Comparison of ENCODE assay signal across 8 mouse cellular contexts in the genomic region with DNA sequence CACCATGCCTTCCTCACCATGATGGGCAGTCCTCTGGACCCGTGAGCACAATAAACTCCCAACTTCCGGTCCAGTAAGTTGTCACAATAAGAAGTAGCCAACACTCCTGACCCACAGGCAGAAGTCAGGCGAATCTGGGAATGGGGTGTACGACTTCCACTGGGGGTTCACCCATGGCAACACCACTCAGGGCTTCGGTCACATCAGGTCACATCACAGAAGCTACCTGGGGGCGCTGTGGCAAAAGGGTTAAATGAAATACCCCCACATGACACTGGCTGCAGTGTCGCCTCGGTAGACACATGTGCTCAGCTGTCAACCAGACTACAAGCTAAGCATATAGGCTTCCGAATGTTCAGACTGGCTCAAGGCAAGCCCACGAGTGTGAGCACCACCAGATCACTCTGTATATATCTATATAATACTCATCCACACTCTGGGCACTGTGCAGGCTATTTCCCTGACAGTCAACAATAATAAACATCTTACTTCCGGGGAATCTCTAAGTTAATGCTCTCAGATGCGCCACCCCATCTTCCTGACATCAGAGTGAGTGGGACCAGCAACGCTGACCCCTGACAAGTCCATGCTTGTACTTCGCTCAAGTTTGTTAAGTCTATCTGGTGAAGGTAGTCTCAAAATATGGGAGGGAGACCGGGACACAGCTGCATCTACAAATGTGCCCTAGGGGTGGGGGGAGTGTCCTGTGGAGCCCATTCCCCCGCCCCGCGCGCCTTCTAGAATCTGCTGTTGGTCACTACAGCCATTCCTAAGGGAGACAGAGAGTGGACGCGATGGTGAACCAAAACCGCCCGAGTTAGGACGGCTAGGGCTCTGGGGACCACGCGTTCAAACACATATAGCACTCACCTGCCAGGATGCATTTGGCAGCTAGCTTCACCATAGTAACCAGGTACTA. TPM values are rescaled to one million over a fixed set of nuclear protein-coding genes. Genes with fewer than 3 reads are reported as not detected.
DNase-seq lines count a peak whose midpoint lies in the region; ATAC-seq and TF ChIP-seq lines count a peak whose summit lies in the region.

No protein-coding gene starts in this region.

- H3K36me3 ChIP-seq in testis, adult 2 months (ENCODE audit: control insufficient read depth, insufficient read depth, low read length), result no peaks in the 10 kb centered on the region
- no peaks in the 10 kb centered on the region for H3K36me3 ChIP-seq in embryonic facial prominence, embryonic 13.5 days
- no peaks in the 10 kb centered on the region for H3K36me3 ChIP-seq in hindbrain, embryonic 16.5 days (ENCODE audit: control insufficient read depth, insufficient read depth, low read length)
- H3K36me3 ChIP-seq in macrophage (ENCODE audit: inconsistent target), result no peaks in the 10 kb centered on the region

- H3K9ac ChIP-seq in embryonic facial prominence, embryonic 13.5 days, result peak overlapping the region; percentile 83
- peak overlapping the region; percentile 78 for H3K9ac ChIP-seq in hindbrain, embryonic 16.5 days (ENCODE audit: low read depth, low read length)

- H3K4me3 ChIP-seq in testis, adult 2 months (ENCODE audit: control insufficient read depth, low read depth, low read length), result peak overlapping the region; percentile 91
- peak overlapping the region; percentile 75 for H3K4me3 ChIP-seq in embryonic facial prominence, embryonic 13.5 days
- H3K4me3 ChIP-seq in hindbrain, embryonic 16.5 days (ENCODE audit: low read length), result peak overlapping the region; percentile 71
- H3K4me3 ChIP-seq in macrophage (ENCODE audit: inconsistent target), result peak overlapping the region; percentile 82

- H3K27ac ChIP-seq in testis, adult 2 months (ENCODE audit: control insufficient read depth, insufficient read depth, low read depth, low read length), result peak overlapping the region; percentile 54
- H3K27ac ChIP-seq in embryonic facial prominence, embryonic 13.5 days, result peak overlapping the region; percentile 51; the same call in 1 of the 2 replicates
- H3K27ac ChIP-seq in hindbrain, embryonic 16.5 days (ENCODE audit: low read depth, low read length), result peak overlapping the region; percentile 46
- no peak overlapping the region for H3K27ac ChIP-seq in macrophage

- H3K79me2 ChIP-seq in macrophage (ENCODE audit: inconsistent target), result no peaks in the 10 kb centered on the region

- no peak for TF ChIP-seq CTCF in testis, adult 2 months (IDR thresholded peaks at IDR 0.05; ENCODE audit: control insufficient read depth, insufficient read depth, insufficient replicate concordance, low read depth, low read length)

- no peaks in the 10 kb centered on the region for H3K27me3 ChIP-seq in testis, adult 2 months (ENCODE audit: control insufficient read depth, insufficient read depth, low read length)
- H3K27me3 ChIP-seq in embryonic facial prominence, embryonic 13.5 days, result no peaks in the 10 kb centered on the region
- H3K27me3 ChIP-seq in hindbrain, embryonic 16.5 days (replicated peaks; ENCODE audit: control insufficient read depth, insufficient read depth, low read length), result no peaks in the 10 kb centered on the region

- no peaks in the 10 kb centered on the region for H3K9me3 ChIP-seq in embryonic facial prominence, embryonic 13.5 days
- no peaks in the 10 kb centered on the region for H3K9me3 ChIP-seq in hindbrain, embryonic 16.5 days (ENCODE audit: control insufficient read depth, low read length)

- ATAC-seq in embryonic facial prominence, embryonic 13.5 days (ENCODE audit: insufficient number of reproducible peaks, insufficient read depth, low FRiP score, low TSS enrichment, low read depth), result no peak
- ATAC-seq in hindbrain, embryonic 16.5 days, result no peak
- ATAC-seq in inflammation-experienced regulatory T-cells, adult 6 months, result no peak

- TF ChIP-seq POLR2A in testis, adult 2 months (IDR thresholded peaks at IDR 0.05; ENCODE audit: control insufficient read depth, low read depth, low read length), result no peak

- peaks cover 15% of the 10 kb centered on the region for H3K4me1 ChIP-seq in testis, adult 2 months (ENCODE audit: control insufficient read depth, insufficient read depth, low read length)
- H3K4me1 ChIP-seq in embryonic facial prominence, embryonic 13.5 days, result peaks cover 21% of the 10 kb centered on the region
- H3K4me1 ChIP-seq in hindbrain, embryonic 16.5 days (ENCODE audit: control insufficient read depth, insufficient read depth, low read depth, low read length), result peaks cover 19% of the 10 kb centered on the region

- DNase-seq in testis, postnatal 10 days (ENCODE audit: low spot score), result no peak
- no peak for DNase-seq in ovary, postnatal 14 days (ENCODE audit: low spot score)
- DNase-seq in frontal cortex, postnatal 10 days (ENCODE audit: low spot score in 2 of 2), result no peak

- 27% methylated on average over 26 of the region's 26 CpGs for WGBS in embryonic facial prominence, embryonic 13.5 days
- WGBS in hindbrain, embryonic 16.5 days, result 25% methylated on average over 26 of the region's 26 CpGs
- WGBS in macrophage (ENCODE audit: missing documents), result 26% methylated on average over 26 of the region's 26 CpGs

- H3K4me2 ChIP-seq in embryonic facial prominence, embryonic 13.5 days, result peak overlapping the region; percentile 86
- peak overlapping the region; percentile 94 for H3K4me2 ChIP-seq in hindbrain, embryonic 16.5 days (ENCODE audit: low read length)

RNA-seq across cellular contexts. Expression of a gene that starts 0.7 kb away (rescaled TPM):
- polyA plus RNA-seq in testis, adult 2 months (2012; rRNA removed), result 62.2 and 75.4 TPM in 2 replicates
- 83.5 and 94.3 TPM in 2 replicates for polyA plus RNA-seq in embryonic facial prominence, embryonic 13.5 days (2015; fragmentation: Nextera tagmentation; extraction: Ambion mirVana)
- 108 and 111 TPM in 2 replicates for polyA plus RNA-seq in hindbrain, embryonic 16.5 days (2015; fragmentation: Nextera tagmentation; extraction: Ambion mirVana)
- 10 to 100 TPM in 2 of 26 experiments, 1 to 10 TPM in 20, under 1 TPM in 1, not detected in 3; 0.41 to 12.5 (median 4.6) TPM for total RNA-seq in macrophage (2018; cell fraction: chromatin; rRNA removed)
- 10 to 100 TPM; 10.7 to 19.4 (median 15.1) TPM for total RNA-seq in macrophage (2018; cell fraction: cytosol; rRNA removed)
- total RNA-seq in macrophage (2018; cell fraction: nucleus; rRNA removed), result 10 to 100 TPM in 1 of 26 experiments, 1 to 10 TPM in 25; 1.8 to 10.8 (median 5.5) TPM
- polyA plus RNA-seq in macrophage (2018), result 12.6 to 19.9 TPM (median 13.4 TPM) in 3 replicates
- 10 to 100 TPM; 60.2 to 65.9 (median 62.0) TPM for polyA plus RNA-seq in inflammation-experienced regulatory T-cells, adult 6 months (2017; shearing (Covaris generic))

RNA-seq across cellular contexts. Expression of a gene that starts 33.0 kb away (rescaled TPM):
- polyA plus RNA-seq in testis, adult 2 months (2012; rRNA removed), result not detected in 2 replicates
- not detected in 2 replicates for polyA plus RNA-seq in embryonic facial prominence, embryonic 13.5 days (2015; fragmentation: Nextera tagmentation; extraction: Ambion mirVana)
- polyA plus RNA-seq in hindbrain, embryonic 16.5 days (2015; fragmentation: Nextera tagmentation; extraction: Ambion mirVana), result 5.8 and 7.0 TPM in 2 replicates
- total RNA-seq in macrophage (2018; cell fraction: chromatin; rRNA removed), result not detected
- total RNA-seq in macrophage (2018; cell fraction: cytosol; rRNA removed), result not detected
- total RNA-seq in macrophage (2018; cell fraction: nucleus; rRNA removed), result not detected
- polyA plus RNA-seq in macrophage (2018), result not detected in 3 replicates
- not detected for polyA plus RNA-seq in inflammation-experienced regulatory T-cells, adult 6 months (2017; shearing (Covaris generic))

RNA-seq across cellular contexts. Expression of a gene that starts 53.3 kb away (rescaled TPM):
- 0.02 TPM in 1 of 2 replicates, not detected in the other for polyA plus RNA-seq in testis, adult 2 months (2012; rRNA removed)
- polyA plus RNA-seq in embryonic facial prominence, embryonic 13.5 days (2015; fragmentation: Nextera tagmentation; extraction: Ambion mirVana), result 0.04 and 0.14 TPM in 2 replicates
- polyA plus RNA-seq in hindbrain, embryonic 16.5 days (2015; fragmentation: Nextera tagmentation; extraction: Ambion mirVana), result 15.7 TPM in 2 replicates
- not detected for total RNA-seq in macrophage (2018; cell fraction: chromatin; rRNA removed)
- not detected for total RNA-seq in macrophage (2018; cell fraction: cytosol; rRNA removed)
- total RNA-seq in macrophage (2018; cell fraction: nucleus; rRNA removed), result not detected
- not detected in 3 replicates for polyA plus RNA-seq in macrophage (2018)
- polyA plus RNA-seq in inflammation-experienced regulatory T-cells, adult 6 months (2017; shearing (Covaris generic)), result not detected

Comparison
In these comparisons a context has a peak if more than half of its experiments do, and no peak if none do; other contexts are left out.
1. RNA of a gene that starts 53.3 kb away (polyA plus RNA-seq): 15.7 TPM in hindbrain, embryonic 16.5 days; 0.04 to 0.14 TPM in embryonic facial prominence, embryonic 13.5 days, 0.02 TPM in testis, adult 2 months, not detected in macrophage and not detected in inflammation-experienced regulatory T-cells, adult 6 months; every median in the first group is over 10 times any median in the second.
2. Peak in every context shown above with its lines, with median percentiles within 50 percentile points of each other: H3K4me3 ChIP-seq.